Mouse (Mus musculus): Measurements from ENCODE around the gene Cep290.

The Cep290 gene

GRCm38 (mm10) chr10:100588932-100589388 lies 101.6 kb downstream of the Cep290 start:
- in situ Hi-C loops (cut with MboI, MseI) = no loop called here

GRCm38 (mm10) chr10:100590323-100590722 lies 103.0 kb downstream of the Cep290 start, which contains the start of the genes 4930430F08Rik and 1700017N19Rik:
Gene 4930430F08Rik (minus strand): TSS chr10:100590423.
Gene 1700017N19Rik (plus strand): TSS chr10:100590484.
- in situ Hi-C loops (cut with MboI, MseI) = no loop called here

- in situ Hi-C loops (cut with MboI, MseI) = no loop called here
Measured at GRCm38 (mm10) chr10:100598339-100598738, 111.0 kb downstream of the Cep290 start.

GRCm38 (mm10) chr10:100603511-100603910 lies 116.2 kb downstream of the Cep290 start:
- in situ Hi-C loops (cut with MboI, MseI) = no loop called here

- in situ Hi-C loops (cut with MboI, MseI) = no loop called here
Measured at GRCm38 (mm10) chr10:100604254-100604653, 116.9 kb downstream of the Cep290 start.

GRCm38 (mm10) chr10:100617233-100617903 lies 130.0 kb downstream of the Cep290 start:
- in situ Hi-C loops (cut with MboI, MseI) = no loop called here

GRCm38 (mm10) chr10:100619474-100619873 lies 132.1 kb downstream of the Cep290 start:
- in situ Hi-C loops (cut with MboI, MseI) = no loop called here

- in situ Hi-C loops (cut with MboI, MseI) = no loop called here
Measured at GRCm38 (mm10) chr10:100620040-100620439, 132.7 kb downstream of the Cep290 start.

- in situ Hi-C loops (cut with MboI, MseI) = no loop called here
Measured at GRCm38 (mm10) chr10:100622494-100622893, 135.1 kb downstream of the Cep290 start.
